Mouse (Mus musculus) kidney, embryonic 16.5 days (tissue): ENCODE results near the gene Tcea2. TPM values are rescaled to one million over a fixed set of nuclear protein-coding genes. Genes with fewer than 3 reads are reported as not detected.

Experiments used
- ATAC-seq: fragments of 200-750 bp; cut with Nextera tagmentation; 2 replicates; pipeline ENCODE4 v1.8.0; 2017; ENCODE audit warnings: moderate TSS enrichment; ENCODE audit not compliant: low FRiP score, low TSS enrichment
- H3K27ac ChIP-seq: fragments of 300-500 bp; sonication (generic); 2 replicates; pipeline ENCODE4 v1.5.1; 2014; ENCODE audit warnings: low read length
- H3K27me3 ChIP-seq: fragments of 300-500 bp; sonication (generic); 2 replicates; pipeline ENCODE4 v1.6.1; 2014; ENCODE audit warnings: low read length, control low read depth, mixed read lengths; ENCODE audit not compliant: insufficient read depth
- H3K36me3 ChIP-seq: fragments of 300-500 bp; sonication (generic); 2 replicates; pipeline ENCODE4 v1.6.1; 2014; ENCODE audit warnings: low read length, control low read depth, mixed read lengths; ENCODE audit not compliant: insufficient read depth
- H3K4me1 ChIP-seq: fragments of 300-500 bp; sonication (generic); 2 replicates; pipeline ENCODE4 v1.6.1; 2014; ENCODE audit warnings: low read length, control low read depth, mixed read lengths; ENCODE audit not compliant: insufficient read depth
- H3K4me2 ChIP-seq: fragments of 300-500 bp; sonication (generic); replicated peaks from 2 replicates; pipeline ENCODE4 v1.6.1; 2014; ENCODE audit warnings: low read depth, low read length
- H3K4me3 ChIP-seq: fragments of 300-500 bp; sonication (generic); 2 replicates; pipeline ENCODE4 v1.5.1; 2014; ENCODE audit warnings: mild to moderate bottlenecking, low read length
- H3K9ac ChIP-seq: fragments of 300-500 bp; sonication (generic); replicated peaks from 2 replicates; pipeline ENCODE4 v1.6.1; 2014; ENCODE audit warnings: low read length
- H3K9me3 ChIP-seq: fragments of 300-500 bp; sonication (generic); 2 replicates; pipeline ENCODE4 v1.6.1; 2016; ENCODE audit warnings: low read length, control low read depth
- WGBS: fragments of 180-500 bp; shearing (Covaris S2); extraction: QIAGEN DNeasy Blood & Tissue Kit; methylation state at CpG from one replicate; pipeline ENCODE4 v1.1.7; 2014; 5-methylcytosine and 5-hydroxymethylcytosine counted together
- polyA plus RNA-seq: library from polyadenylated mRNA; unstranded; fragments of >200 nt; fragmentation: Nextera tagmentation; extraction: Ambion mirVana; gene quantifications from 2 replicates; pipeline ENCODE4 v1.2.1, GENCODE M21; 2015

The Tcea2 gene
- polyA plus RNA-seq, 1 experiment from 2014 or later, result 29.3 TPM

GRCm38 (mm10) chr2:181694581-181694980 lies 14.5 kb downstream of the Tcea2 start:
- H3K9ac ChIP-seq, result no peak overlapping the region
- ATAC-seq, result no peak
- H3K27ac ChIP-seq, result no peak overlapping the region
- 0 out of 2 replicates have a peak, but pooled peaks cover 2% of the 10 kb centered on the region for H3K36me3 ChIP-seq
- 90% methylated on average over 3 of the region's 3 CpGs for WGBS
- no peak overlapping the region for H3K4me3 ChIP-seq
- H3K27me3 ChIP-seq, result no peaks in the 10 kb centered on the region
- peaks cover 15% of the 10 kb centered on the region for H3K4me1 ChIP-seq
- H3K9me3 ChIP-seq, result no peaks in the 10 kb centered on the region
- H3K4me2 ChIP-seq, result no peak overlapping the region

- H3K9me3 ChIP-seq, result no peaks in the 10 kb centered on the region
- no peak overlapping the region for H3K27ac ChIP-seq
- H3K27me3 ChIP-seq, result no peaks in the 10 kb centered on the region
- ATAC-seq, result no peak
- 68% methylated on average over 1 of the region's 1 CpGs for WGBS
- H3K4me2 ChIP-seq, result no peak overlapping the region
- H3K36me3 ChIP-seq, result no peaks in the 10 kb centered on the region
- H3K9ac ChIP-seq, result no peak overlapping the region
- peaks cover 15% of the 10 kb centered on the region for H3K4me1 ChIP-seq
- H3K4me3 ChIP-seq, result no peak overlapping the region
These were observed 15.7 kb downstream of the Tcea2 start for GRCm38 (mm10) chr2:181695776-181696175.

GRCm38 (mm10) chr2:181696801-181697420 lies 16.8 kb downstream of the Tcea2 start:
- Histone ChIP-seq H3K27ac (no peak overlapping the region), H3K4me1 (peaks cover 15% of the 10 kb centered on the region), H3K27me3 (no peaks in the 10 kb centered on the region), H3K9me3 (no peaks in the 10 kb centered on the region), H3K4me3 (no peak overlapping the region), H3K36me3 (no peaks in the 10 kb centered on the region), H3K9ac (no peak overlapping the region), H3K4me2 (no peak overlapping the region)
- WGBS, result 74% methylated on average over 33 of the region's 33 CpGs
- ATAC-seq, result no peak

- Histone ChIP-seq H3K9me3 (no peaks in the 10 kb centered on the region), H3K9ac (no peak within 1 kb of the TSS), H3K27me3 (no peaks in the 10 kb centered on the region), H3K36me3 (no peaks in the 10 kb centered on the region), H3K4me2 (no peak within 1 kb of the TSS), H3K4me1 (peaks cover 5% of the 10 kb centered on the region), H3K4me3 (no peak within 1 kb of the TSS), H3K27ac (no peak within 1 kb of the TSS)
- ATAC-seq, result no peak
- whole genome bisulfite sequencing, result 49% methylated on average over 5 of the region's 5 CpGs
These were observed 18.1 kb downstream of the Tcea2 start, which contains the start of gene Lkaaear1 for GRCm38 (mm10) chr2:181698241-181698640. Lkaaear1 (minus strand) TSS chr2:181698442.

- Histone ChIP-seq H3K4me2 (no peak overlapping the region), H3K4me3 (no peak overlapping the region), H3K27me3 (no peaks in the 10 kb centered on the region), H3K27ac (no peak overlapping the region), H3K4me1 (no peaks in the 10 kb centered on the region), H3K9me3 (no peaks in the 10 kb centered on the region), H3K36me3 (no peaks in the 10 kb centered on the region), H3K9ac (no peak overlapping the region)
- no peak for ATAC-seq
- 44% methylated on average over 4 of the region's 4 CpGs for WGBS
These were observed 26.6 kb downstream of the Tcea2 start for GRCm38 (mm10) chr2:181706668-181707067.

GRCm38 (mm10) chr2:181713749-181714148 lies 33.6 kb downstream of the Tcea2 start:
- no peaks in the 10 kb centered on the region for H3K9me3 ChIP-seq
- H3K36me3 ChIP-seq, result no peaks in the 10 kb centered on the region
- no peak overlapping the region for H3K4me3 ChIP-seq
- ATAC-seq, result no peak
- H3K4me1 ChIP-seq, result peaks cover 3% of the 10 kb centered on the region; the same call in 1 of the 2 replicates
- WGBS, result 83% methylated on average over 1 of the region's 1 CpGs
- H3K9ac ChIP-seq, result no peak overlapping the region
- no peak overlapping the region for H3K27ac ChIP-seq
- peaks cover 2% of the 10 kb centered on the region; the same call in 1 of the 2 replicates for H3K27me3 ChIP-seq
- no peak overlapping the region for H3K4me2 ChIP-seq

GRCm38 (mm10) chr2:181714903-181715326 lies 34.8 kb downstream of the Tcea2 start, which contains the start of gene Oprl1:
Oprl1 (plus strand) TSS chr2:181715016.
- no peak within 1 kb of the TSS for H3K4me3 ChIP-seq
- H3K4me1 ChIP-seq, result peaks cover 3% of the 10 kb centered on the region; the same call in 1 of the 2 replicates
- peak within 1 kb of the TSS; percentile 30 for H3K4me2 ChIP-seq
- ATAC-seq, result no peak
- H3K9ac ChIP-seq, result no peak within 1 kb of the TSS; the same call in 1 of the 2 replicates
- WGBS, result 3% methylated on average over 7 of the region's 7 CpGs
- H3K9me3 ChIP-seq, result no peaks in the 10 kb centered on the region
- no peaks in the 10 kb centered on the region for H3K36me3 ChIP-seq
- H3K27me3 ChIP-seq, result peaks cover 2% of the 10 kb centered on the region; the same call in 1 of the 2 replicates
- H3K27ac ChIP-seq, result no peak within 1 kb of the TSS

- no peak overlapping the region for H3K4me2 ChIP-seq
- WGBS, result 82% methylated on average over 3 of the region's 3 CpGs
- no peak for ATAC-seq
- H3K9ac ChIP-seq, result no peak overlapping the region
- no peak overlapping the region for H3K4me3 ChIP-seq
- peaks cover 2% of the 10 kb centered on the region; the same call in 1 of the 2 replicates for H3K27me3 ChIP-seq
- H3K9me3 ChIP-seq, result no peaks in the 10 kb centered on the region
- H3K4me1 ChIP-seq, result peaks cover 3% of the 10 kb centered on the region; the same call in 1 of the 2 replicates
- H3K27ac ChIP-seq, result no peak overlapping the region
- H3K36me3 ChIP-seq, result no peaks in the 10 kb centered on the region
These were observed 35.3 kb downstream of the Tcea2 start for GRCm38 (mm10) chr2:181715382-181715781.

- no peak for ATAC-seq
- WGBS, result 45% methylated on average over 3 of the region's 3 CpGs
- no peak overlapping the region for H3K27ac ChIP-seq
- peaks cover 3% of the 10 kb centered on the region; the same call in 1 of the 2 replicates for H3K4me1 ChIP-seq
- peaks cover 2% of the 10 kb centered on the region; the same call in 1 of the 2 replicates for H3K27me3 ChIP-seq
- H3K9me3 ChIP-seq, result no peaks in the 10 kb centered on the region
- no peak overlapping the region for H3K9ac ChIP-seq
- H3K4me2 ChIP-seq, result no peak overlapping the region
- no peak overlapping the region for H3K4me3 ChIP-seq
- H3K36me3 ChIP-seq, result no peaks in the 10 kb centered on the region
These were observed 36.9 kb downstream of the Tcea2 start for GRCm38 (mm10) chr2:181716991-181717390.

- WGBS, result 19% methylated on average over 3 of the region's 3 CpGs
These were observed 40.0 kb downstream of the Tcea2 start for GRCm38 (mm10) chr2:181720061-181720460.

More at GRCm38 (mm10) chr2:181720061-181720460, 40.0 kb downstream of the Tcea2 start:
- ATAC-seq, result no peak
- peaks cover 1% of the 10 kb centered on the region; the same call in 1 of the 2 replicates for H3K4me1 ChIP-seq
- H3K36me3 ChIP-seq, result no peaks in the 10 kb centered on the region
- no peak overlapping the region for H3K9ac ChIP-seq
- H3K4me2 ChIP-seq, result no peak overlapping the region
- H3K9me3 ChIP-seq, result no peaks in the 10 kb centered on the region
- no peak overlapping the region for H3K27ac ChIP-seq
- H3K27me3 ChIP-seq, result no peaks in the 10 kb centered on the region
- no peak overlapping the region for H3K4me3 ChIP-seq
